Mouse (Mus musculus): ENCODE results near the gene Gpat2. TPM values are rescaled to one million over a fixed set of nuclear protein-coding genes. Genes with fewer than 3 reads are reported as not detected.

Gpat2 gene
- total and polyA plus RNA-seq, 2 experiments from 2014 or later: 0.06 TPM; not detected in 1

DNA sequence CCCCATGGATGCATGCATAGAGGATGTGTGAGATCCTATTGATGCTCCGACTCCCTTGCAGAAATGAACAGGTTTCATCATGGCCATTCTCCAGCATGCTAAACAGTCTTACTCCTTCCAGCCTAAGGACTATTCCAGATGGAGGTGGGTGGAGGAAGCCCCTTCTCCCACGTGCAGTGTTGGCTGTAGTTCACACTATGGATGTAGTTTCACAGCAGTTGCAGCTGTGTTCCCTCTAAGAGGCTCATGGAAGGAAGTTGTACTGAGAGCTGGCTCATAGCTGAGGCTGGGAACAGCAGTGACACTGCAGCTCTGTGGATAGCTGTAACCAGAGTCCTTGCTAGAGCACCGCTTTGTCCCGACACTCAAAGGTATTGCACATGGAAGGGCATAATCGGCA, 12.7 kb downstream of the Gpat2 start:
- TF ChIP-seq CTCF (IDR thresholded peaks at IDR 0.05; ENCODE audit: low read depth): no peak
- Histone ChIP-seq H3K4me1 (ENCODE audit: insufficient read depth) (no peaks in the 10 kb centered on the region), H3K9ac (no peak overlapping the region), H3K27me3 (ENCODE audit: insufficient read depth, low read length) (no peaks in the 10 kb centered on the region), H3K4me3 (ENCODE audit: low read depth, low read length) (no peak overlapping the region), H3K36me3 (ENCODE audit: insufficient read depth) (peaks cover 14% of the 10 kb centered on the region), H3K9me3 (ENCODE audit: low read length) (no peaks in the 10 kb centered on the region), H3K4me2 (ENCODE audit: low read depth) (no peak overlapping the region), H3K27ac (ENCODE audit: low read depth, low read length) (no peak overlapping the region)
- DNase-seq (no peak), ATAC-seq (no peak)
- WGBS: 89% methylated on average over 5 of the region's 5 CpGs

DNA sequence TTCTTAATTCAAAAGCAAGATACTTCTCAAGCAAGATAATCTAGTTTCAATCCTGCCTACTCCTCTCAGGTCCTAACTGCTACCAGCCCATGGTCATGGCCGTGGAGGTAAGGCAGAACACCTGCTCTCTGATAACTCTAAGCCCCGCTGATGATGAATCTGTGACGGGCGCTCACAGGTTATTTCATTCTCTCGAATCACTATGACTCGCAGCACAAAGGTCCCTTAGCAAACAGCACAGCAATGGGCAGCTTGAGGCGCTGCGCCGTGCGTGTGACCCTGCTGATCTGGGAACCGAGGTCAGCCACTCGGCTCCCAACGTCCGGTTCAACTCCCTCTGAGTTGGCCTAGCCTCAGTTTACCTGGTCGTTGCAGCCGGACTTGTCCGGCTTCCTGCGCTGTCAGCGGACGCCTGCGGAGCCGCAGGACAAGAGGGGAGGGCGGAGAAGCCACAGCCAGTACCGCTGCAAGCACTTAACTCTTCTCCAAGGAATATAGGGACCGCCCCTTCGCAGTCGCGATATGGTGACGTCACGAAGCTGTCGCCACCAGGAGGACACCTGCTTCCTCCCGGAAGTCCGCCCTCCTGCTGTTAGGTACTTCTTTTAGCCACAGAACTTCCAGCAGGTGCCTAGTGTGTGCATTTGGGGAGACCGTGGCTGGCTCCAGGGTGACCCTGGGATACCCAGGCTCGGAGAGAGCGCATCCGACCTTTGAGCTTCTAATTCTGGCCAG, 19.2 kb downstream of the Gpat2 start, which contains the start of gene Fahd2a:
Gene Fahd2a, minus strand, starts transcription at position 511 of the 735 bp plus-strand sequence.
- Histone ChIP-seq H3K27ac (ENCODE audit: low read depth, low read length) (peak within 1 kb of the TSS; percentile 35; the same call in 1 of the 2 replicates), H3K4me2 (ENCODE audit: low read depth) (peak within 1 kb of the TSS; percentile 80), H3K9me3 (ENCODE audit: low read length) (no peaks in the 10 kb centered on the region), H3K4me1 (ENCODE audit: insufficient read depth) (peaks cover 11% of the 10 kb centered on the region; the same call in 1 of the 2 replicates), H3K4me3 (ENCODE audit: low read depth, low read length) (peak within 1 kb of the TSS; percentile 88), H3K36me3 (ENCODE audit: insufficient read depth) (no peaks in the 10 kb centered on the region; the same call in none of the 2 replicates), H3K27me3 (ENCODE audit: insufficient read depth, low read length) (no peaks in the 10 kb centered on the region), H3K9ac (peak within 1 kb of the TSS; percentile 79)
- peak; percentile 33; the same call in 1 of the 2 replicates for TF ChIP-seq CTCF (IDR thresholded peaks at IDR 0.05; ENCODE audit: low read depth)
- ATAC-seq: peak; percentile 98
- peak; percentile 94 for DNase-seq
- WGBS: 4% methylated on average over 36 of the region's 37 CpGs

DNA sequence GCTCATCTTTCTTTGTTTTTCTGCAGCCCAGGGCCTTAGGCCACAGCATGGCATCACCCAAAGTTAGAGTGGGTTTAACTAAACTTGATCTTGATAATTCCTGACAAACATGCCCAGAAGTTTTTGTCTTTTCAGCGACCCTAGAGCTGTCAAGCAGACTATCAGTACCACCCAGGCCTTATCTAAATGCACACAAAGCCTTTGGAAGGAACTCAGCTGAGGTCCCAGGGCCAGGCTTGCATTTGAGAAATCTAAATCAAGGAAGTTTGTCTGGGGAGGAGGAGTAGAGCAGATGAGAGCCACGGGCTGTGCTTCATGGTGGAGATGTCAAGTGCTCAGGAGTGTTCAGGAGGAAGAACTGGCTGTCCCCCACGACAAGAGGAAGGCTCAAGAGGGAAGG, 21.8 kb downstream of the Gpat2 start:
- H3K9me3 ChIP-seq (ENCODE audit: low read length): no peaks in the 10 kb centered on the region
- no peak for DNase-seq
- H3K4me3 ChIP-seq (ENCODE audit: low read depth, low read length): no peak overlapping the region
- WGBS: 54% methylated on average over 3 of the region's 3 CpGs
- no peaks in the 10 kb centered on the region; the same call in 1 of the 2 replicates for H3K27me3 ChIP-seq (ENCODE audit: insufficient read depth, low read length)
- no peak overlapping the region for H3K9ac ChIP-seq
- H3K4me1 ChIP-seq (ENCODE audit: insufficient read depth): peaks cover 11% of the 10 kb centered on the region; the same call in 1 of the 2 replicates
- H3K27ac ChIP-seq (ENCODE audit: low read depth, low read length): no peak overlapping the region
- TF ChIP-seq CTCF (IDR thresholded peaks at IDR 0.05; ENCODE audit: low read depth): no peak
- no peak for ATAC-seq
- H3K36me3 ChIP-seq (ENCODE audit: insufficient read depth): no peaks in the 10 kb centered on the region
- H3K4me2 ChIP-seq (ENCODE audit: low read depth): no peak overlapping the region

DNA sequence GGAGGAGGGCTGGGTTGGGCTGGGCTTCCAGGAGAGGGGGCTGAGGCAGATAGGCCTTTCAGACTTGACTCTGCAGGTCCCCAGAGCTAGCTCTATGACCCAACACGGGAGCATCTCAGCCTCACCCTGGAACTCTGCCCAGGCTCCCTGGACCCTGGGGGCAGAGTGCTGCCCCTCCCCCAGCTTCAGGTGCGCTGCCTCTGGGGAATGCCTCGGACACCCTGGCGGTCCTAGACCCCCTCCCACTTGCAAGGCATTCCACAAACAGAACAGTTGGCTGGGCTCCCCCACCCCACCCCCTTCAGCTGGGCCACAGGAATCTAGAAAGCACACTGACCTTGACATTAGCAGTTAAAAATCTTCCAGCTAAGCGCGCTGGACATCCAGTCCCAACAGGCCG, 24.7 kb downstream of the Gpat2 start:
- 46% methylated on average over 7 of the region's 7 CpGs for WGBS
- no peak for TF ChIP-seq CTCF (IDR thresholded peaks at IDR 0.05; ENCODE audit: low read depth)

DNA sequence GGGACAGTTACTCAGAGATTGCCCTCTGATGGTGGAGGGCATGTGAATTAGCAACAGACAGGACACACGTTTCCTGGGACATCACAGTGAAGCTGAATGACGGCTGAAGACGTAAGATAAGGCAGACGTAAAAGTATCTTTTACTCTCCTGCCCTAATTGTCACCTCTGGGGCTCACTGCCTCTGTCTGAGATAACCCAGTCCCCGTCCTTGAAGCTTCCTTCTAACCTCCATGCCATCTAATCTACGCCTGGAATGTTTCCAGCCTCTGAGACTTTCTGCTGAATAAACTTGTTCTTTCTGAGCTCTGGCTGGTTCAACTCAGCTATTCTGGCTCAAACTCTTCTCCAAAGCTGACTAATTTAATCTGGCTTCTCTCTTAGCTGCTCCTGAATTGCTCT, 26.7 kb downstream of the Gpat2 start:
- Histone ChIP-seq H3K4me2 (ENCODE audit: low read depth) (no peak overlapping the region), H3K27ac (ENCODE audit: low read depth, low read length) (no peak overlapping the region), H3K4me1 (ENCODE audit: insufficient read depth) (no peaks in the 10 kb centered on the region), H3K4me3 (ENCODE audit: low read depth, low read length) (no peak overlapping the region), H3K9me3 (ENCODE audit: low read length) (no peaks in the 10 kb centered on the region), H3K36me3 (ENCODE audit: insufficient read depth) (no peaks in the 10 kb centered on the region), H3K27me3 (ENCODE audit: insufficient read depth, low read length) (no peaks in the 10 kb centered on the region; the same call in 1 of the 2 replicates), H3K9ac (no peak overlapping the region)
- DNase-seq (no peak), ATAC-seq (no peak)
- WGBS: 66% methylated on average over 6 of the region's 6 CpGs
- no peak for TF ChIP-seq CTCF (IDR thresholded peaks at IDR 0.05; ENCODE audit: low read depth)

More for the DNA sequence above, 24.7 kb downstream of the Gpat2 start:
- Histone ChIP-seq H3K27ac (ENCODE audit: low read depth, low read length) (no peak overlapping the region), H3K4me1 (ENCODE audit: insufficient read depth) (peaks cover 3% of the 10 kb centered on the region; the same call in 1 of the 2 replicates), H3K9me3 (ENCODE audit: low read length) (no peaks in the 10 kb centered on the region), H3K9ac (no peak overlapping the region), H3K36me3 (ENCODE audit: insufficient read depth) (no peaks in the 10 kb centered on the region), H3K4me3 (ENCODE audit: low read depth, low read length) (no peak overlapping the region), H3K4me2 (ENCODE audit: low read depth) (no peak overlapping the region), H3K27me3 (ENCODE audit: insufficient read depth, low read length) (no peaks in the 10 kb centered on the region; the same call in 1 of the 2 replicates)
- ATAC-seq: no peak
- DNase-seq: no peak

DNA sequence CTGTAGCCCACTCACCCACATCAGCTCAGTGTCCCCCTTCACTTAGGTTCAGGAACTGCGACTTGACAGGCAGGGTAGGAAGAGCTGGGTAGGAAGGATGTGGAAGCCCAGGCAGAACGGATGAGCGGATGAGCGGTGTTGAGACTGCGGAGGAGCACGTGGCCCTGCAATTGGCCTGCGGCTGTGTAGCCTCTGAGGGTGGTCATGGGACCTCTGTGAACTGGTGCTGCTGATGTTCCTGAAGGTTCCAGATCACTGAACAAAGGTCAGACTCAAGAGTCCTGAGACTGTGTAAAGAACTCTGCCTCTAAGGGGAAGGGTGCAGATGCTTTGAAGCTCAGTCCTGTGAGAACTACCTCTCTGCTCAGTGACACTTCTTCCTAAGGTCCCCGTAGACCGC, 28.1 kb downstream of the Gpat2 start:
- Histone ChIP-seq H3K4me2 (ENCODE audit: low read depth) (no peak overlapping the region), H3K27ac (ENCODE audit: low read depth, low read length) (no peak overlapping the region), H3K27me3 (ENCODE audit: insufficient read depth, low read length) (no peaks in the 10 kb centered on the region; the same call in 1 of the 2 replicates), H3K4me3 (ENCODE audit: low read depth, low read length) (no peak overlapping the region), H3K36me3 (ENCODE audit: insufficient read depth) (no peaks in the 10 kb centered on the region), H3K9ac (no peak overlapping the region), H3K4me1 (ENCODE audit: insufficient read depth) (no peaks in the 10 kb centered on the region), H3K9me3 (ENCODE audit: low read length) (no peaks in the 10 kb centered on the region)
- no peak for DNase-seq
- 78% methylated on average over 9 of the region's 9 CpGs for WGBS
- no peak for ATAC-seq
- no peak for TF ChIP-seq CTCF (IDR thresholded peaks at IDR 0.05; ENCODE audit: low read depth)

DNA sequence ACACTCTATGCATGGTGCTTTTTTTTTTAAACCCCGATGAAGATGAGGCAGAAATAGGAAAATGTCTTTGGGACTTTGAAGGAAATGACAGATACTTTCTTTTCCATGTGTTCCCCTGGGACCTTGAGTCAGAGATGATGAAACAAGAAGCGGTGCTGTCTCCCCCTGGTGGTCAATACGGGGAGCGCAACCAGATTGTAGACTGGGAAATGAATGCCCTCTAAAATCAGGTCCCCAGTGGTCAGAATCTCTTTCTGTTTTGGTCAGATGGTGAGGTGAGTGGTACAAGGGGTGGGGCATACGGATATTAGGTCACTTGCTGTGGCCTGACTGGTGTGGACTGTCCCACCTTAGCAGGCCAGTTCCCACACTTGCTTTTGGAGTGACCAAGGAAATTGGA, 28.8 kb downstream of the Gpat2 start:
- ATAC-seq (peak; percentile 47; the same call in 1 of the 2 replicates), DNase-seq (peak; percentile 78)
- no peak overlapping the region for H3K4me2 ChIP-seq (ENCODE audit: low read depth)
- peak; percentile 91 for TF ChIP-seq CTCF (IDR thresholded peaks at IDR 0.05; ENCODE audit: low read depth)
- no peaks in the 10 kb centered on the region; the same call in 1 of the 2 replicates for H3K27me3 ChIP-seq (ENCODE audit: insufficient read depth, low read length)
- no peaks in the 10 kb centered on the region for H3K9me3 ChIP-seq (ENCODE audit: low read length)
- H3K36me3 ChIP-seq (ENCODE audit: insufficient read depth): no peaks in the 10 kb centered on the region
- WGBS: 6% methylated on average over 5 of the region's 5 CpGs
- no peaks in the 10 kb centered on the region for H3K4me1 ChIP-seq (ENCODE audit: insufficient read depth)
- no peak overlapping the region for H3K27ac ChIP-seq (ENCODE audit: low read depth, low read length)
- H3K4me3 ChIP-seq (ENCODE audit: low read depth, low read length): no peak overlapping the region
- H3K9ac ChIP-seq: no peak overlapping the region
